Mouse (Mus musculus): ENCODE measurements at regions not wholly inside any gene's neighbourhood (a gene's known extent, or its start where the extent isn't known, plus 50 kb on each side); places are given as distances from the start of the nearest gene placed in this dataset.

- TF ChIP-seq CTCF (IDR thresholded peaks at IDR 0.05; ENCODE audit: low read depth) = no peak
- no peak for TF ChIP-seq EP300 (IDR thresholded peaks at IDR 0.05; ENCODE audit: low read depth)
Observed at GRCm38 (mm10) chr12:51195136-51195535, 152.7 kb upstream of the G2e3 start.

Data from liver, embryonic 14.5 days (tissue).